Mouse (Mus musculus) cortical plate, adult 2 months (tissue): ENCODE measurements around the gene Cks1b. TPM values are rescaled to one million over a fixed set of nuclear protein-coding genes. Genes with fewer than 3 reads are reported as not detected.
A peak's percentile ranks its signal among the peaks of the same experiment; 100 is the strongest.

ENCODE experiments used
- H3K27ac ChIP-seq: fragments of 200-500 bp; 2 replicates; pipeline ENCODE4 v1.5.1; 2012; ENCODE audit warnings: low read length, control low read depth, inconsistent platforms; ENCODE audit not compliant: insufficient read depth
- H3K4me1 ChIP-seq: fragments of 200-500 bp; 2 replicates; pipeline ENCODE4 v1.6.1; 2011; ENCODE audit warnings: low read length; ENCODE audit not compliant: control insufficient read depth, insufficient read depth
- H3K4me3 ChIP-seq: fragments of 200-500 bp; 2 replicates; pipeline ENCODE4 v1.5.1; 2011; ENCODE audit warnings: mild to moderate bottlenecking, low read length, control low read depth; ENCODE audit not compliant: insufficient read depth
- CTCF ChIP-seq: fragments of 200-500 bp; IDR thresholded peaks from 2 replicates; pipeline ENCODE4 v1.5.1; 2011; ENCODE audit warnings: mild to moderate bottlenecking, control low read depth, low read length; ENCODE audit not compliant: insufficient read depth; ENCODE audit errors: extremely low read depth
- POLR2A ChIP-seq: fragments of 200-500 bp; IDR thresholded peaks from 2 replicates; pipeline ENCODE4 v1.6.1; 2011; ENCODE audit warnings: mild to moderate bottlenecking, low read length, control low read depth; ENCODE audit not compliant: insufficient read depth; ENCODE audit errors: extremely low read depth
- polyA plus RNA-seq: library from polyadenylated mRNA; depleted of rRNA; stranded (reverse); fragments of >200 nt; gene quantifications from 2 replicates; pipeline ENCODE4 v1.2.3, GENCODE M21; 2012; rRNA removed

The Cks1b gene
- 5.2 and 5.4 TPM in 2 replicates for polyA plus RNA-seq

- peak within 1 kb of the TSS; percentile 73 for H3K4me3 ChIP-seq
- TF ChIP-seq CTCF (no peak), POLR2A (no peak)
Observed at GRCm38 (mm10) chr3:89418170-89418860, at the start of gene Cks1b, which contains the start of gene Shc1. Cks1b (minus strand) TSS chr3:89418383. Shc1 (plus strand) TSS chr3:89418443.

GRCm38 (mm10) chr3:89458965-89459807, 41.0 kb upstream of the Cks1b start:
- Histone ChIP-seq H3K4me1 (no peaks in the 10 kb centered on the region), H3K27ac (no peak overlapping the region; the same call in 1 of the 2 replicates), H3K4me3 (peak overlapping the region; percentile 48)
- TF ChIP-seq CTCF (no peak), POLR2A (peak; percentile 85)

More at GRCm38 (mm10) chr3:89418170-89418860, at the start of gene Cks1b, which contains the start of gene Shc1:
- Histone ChIP-seq H3K4me1 (peaks cover 3% of the 10 kb centered on the region; the same call in 1 of the 2 replicates), H3K27ac (peak within 1 kb of the TSS; percentile 53)

- H3K4me3 ChIP-seq, result peak overlapping the region; percentile 48; the same call in 1 of the 2 replicates
- no peaks in the 10 kb centered on the region for H3K4me1 ChIP-seq
- no peak overlapping the region for H3K27ac ChIP-seq
- TF ChIP-seq CTCF (no peak), POLR2A (no peak)
Observed at GRCm38 (mm10) chr3:89458372-89458964, 40.3 kb upstream of the Cks1b start.

GRCm38 (mm10) chr3:89456726-89457665, 38.8 kb upstream of the Cks1b start:
- peak; percentile 61 for TF ChIP-seq CTCF
- no peak for TF ChIP-seq POLR2A
- H3K4me1 ChIP-seq, result no peaks in the 10 kb centered on the region
- no peak overlapping the region for H3K27ac ChIP-seq
- H3K4me3 ChIP-seq, result no peak overlapping the region

GRCm38 (mm10) chr3:89455786-89456285, 37.7 kb upstream of the Cks1b start:
- Histone ChIP-seq H3K4me3 (no peak overlapping the region), H3K4me1 (no peaks in the 10 kb centered on the region; the same call in 1 of the 2 replicates), H3K27ac (no peak overlapping the region)
- no peak for TF ChIP-seq CTCF
- no peak for TF ChIP-seq POLR2A

GRCm38 (mm10) chr3:89454401-89455177, 36.4 kb upstream of the Cks1b start, which contains the start of gene Pmvk:
Pmvk (plus strand) TSS chr3:89454541.
- Histone ChIP-seq H3K4me1 (no peaks in the 10 kb centered on the region; the same call in 1 of the 2 replicates), H3K4me3 (no peak within 1 kb of the TSS), H3K27ac (no peak within 1 kb of the TSS)
- TF ChIP-seq CTCF (no peak), POLR2A (no peak)

GRCm38 (mm10) chr3:89451916-89452315, 33.7 kb upstream of the Cks1b start:
- TF ChIP-seq POLR2A, result no peak
- Histone ChIP-seq H3K4me1 (no peaks in the 10 kb centered on the region; the same call in 1 of the 2 replicates), H3K27ac (no peak overlapping the region), H3K4me3 (no peak overlapping the region)

GRCm38 (mm10) chr3:89449541-89449940, 31.4 kb upstream of the Cks1b start:
- TF ChIP-seq CTCF (peak; percentile 80), POLR2A (no peak)
- Histone ChIP-seq H3K4me3 (no peak overlapping the region), H3K27ac (no peak overlapping the region), H3K4me1 (no peaks in the 10 kb centered on the region; the same call in 1 of the 2 replicates)
